Mouse (Mus musculus) embryonic facial prominence, embryonic 11.5 days (tissue): ENCODE measurements at regions not wholly inside any gene's neighbourhood (a gene's known extent, or its start where the extent isn't known, plus 50 kb on each side); places are given as distances from the start of the nearest gene placed in this dataset.
A peak's percentile ranks its signal among the peaks of the same experiment; 100 is the strongest.

ENCODE experiments used
- ATAC-seq: fragments of 200-750 bp; cut with Nextera tagmentation; replicated peaks from 2 replicates; pipeline ENCODE4 v1.8.0; 2017; ENCODE audit warnings: low read depth; ENCODE audit not compliant: insufficient number of reproducible peaks, low FRiP score, low TSS enrichment
- DNase-seq: peaks from one replicate; pipeline ENCODE4 v3.0.0-alpha.2; 2015; ENCODE audit warnings: low spot score
- H3K27ac ChIP-seq: fragments of 300-500 bp; sonication (generic); replicated peaks from 2 replicates; pipeline ENCODE4 v1.5.1; 2014; ENCODE audit warnings: mild to moderate bottlenecking, low read depth, low read length, control low read depth
- H3K27me3 ChIP-seq: fragments of 300-500 bp; sonication (generic); 2 replicates; pipeline ENCODE4 v1.6.1; 2014; ENCODE audit warnings: mild to moderate bottlenecking, low read length, moderate library complexity, mixed read lengths; ENCODE audit not compliant: control insufficient read depth, insufficient read depth
- H3K36me3 ChIP-seq: fragments of 300-500 bp; sonication (generic); replicated peaks from 2 replicates; pipeline ENCODE4 v1.6.1; 2014; ENCODE audit warnings: low read depth, mild to moderate bottlenecking, low read length, moderate library complexity, mixed read lengths; ENCODE audit not compliant: control insufficient read depth, insufficient read depth
- H3K4me1 ChIP-seq: fragments of 300-500 bp; sonication (generic); 2 replicates; pipeline ENCODE4 v1.6.1; 2014; ENCODE audit warnings: low read length, mixed read lengths; ENCODE audit not compliant: control insufficient read depth, insufficient read depth
- H3K4me2 ChIP-seq: fragments of 300-500 bp; sonication (generic); 2 replicates; pipeline ENCODE4 v1.6.1; 2014; ENCODE audit warnings: low read depth, mild to moderate bottlenecking, control low read depth, low read length, moderate library complexity
- H3K4me3 ChIP-seq: fragments of 300-500 bp; sonication (generic); 2 replicates; pipeline ENCODE4 v1.5.1; 2014; ENCODE audit warnings: low read depth, low read length, control low read depth
- H3K9ac ChIP-seq: fragments of 300-500 bp; sonication (generic); replicated peaks from 2 replicates; pipeline ENCODE4 v1.6.1; 2014; ENCODE audit warnings: mild to moderate bottlenecking, control low read depth, low read length
- H3K9me3 ChIP-seq: fragments of 300-500 bp; sonication (generic); replicated peaks from 2 replicates; pipeline ENCODE4 v1.6.1; 2016; ENCODE audit warnings: mild to moderate bottlenecking, low read length, inconsistent platforms, mixed read lengths; ENCODE audit not compliant: control insufficient read depth
- WGBS: fragments of 180-500 bp; shearing (Covaris S2); extraction: QIAGEN DNeasy Blood & Tissue Kit; methylation state at CpG from one replicate; pipeline ENCODE4 v1.1.7; 2014; 5-methylcytosine and 5-hydroxymethylcytosine counted together

- Histone ChIP-seq H3K9ac (no peak overlapping the region), H3K27ac (no peak overlapping the region), H3K4me2 (no peak overlapping the region), H3K9me3 (no peaks in the 10 kb centered on the region), H3K4me1 (no peaks in the 10 kb centered on the region), H3K36me3 (no peaks in the 10 kb centered on the region), H3K4me3 (no peak overlapping the region), H3K27me3 (no peaks in the 10 kb centered on the region)
- ATAC-seq, result no peak
- 88% methylated on average over 8 of the region's 8 CpGs for WGBS
- DNase-seq, result no peak
Measured at GRCm38 (mm10) chr4:97509576-97509975, 263.0 kb upstream of the Nfia start.

GRCm38 (mm10) chr4:97505734-97506133 lies 266.8 kb upstream of the Nfia start:
- no peaks in the 10 kb centered on the region for H3K27me3 ChIP-seq
- H3K4me2 ChIP-seq, result no peak overlapping the region
- DNase-seq (no peak), ATAC-seq (no peak)
- H3K9me3 ChIP-seq, result no peaks in the 10 kb centered on the region
- H3K9ac ChIP-seq, result no peak overlapping the region
- no peak overlapping the region for H3K4me3 ChIP-seq
- no peak overlapping the region for H3K27ac ChIP-seq
- no peaks in the 10 kb centered on the region for H3K4me1 ChIP-seq
- 90% methylated on average over 1 of the region's 1 CpGs for WGBS
- no peaks in the 10 kb centered on the region for H3K36me3 ChIP-seq

DNA sequence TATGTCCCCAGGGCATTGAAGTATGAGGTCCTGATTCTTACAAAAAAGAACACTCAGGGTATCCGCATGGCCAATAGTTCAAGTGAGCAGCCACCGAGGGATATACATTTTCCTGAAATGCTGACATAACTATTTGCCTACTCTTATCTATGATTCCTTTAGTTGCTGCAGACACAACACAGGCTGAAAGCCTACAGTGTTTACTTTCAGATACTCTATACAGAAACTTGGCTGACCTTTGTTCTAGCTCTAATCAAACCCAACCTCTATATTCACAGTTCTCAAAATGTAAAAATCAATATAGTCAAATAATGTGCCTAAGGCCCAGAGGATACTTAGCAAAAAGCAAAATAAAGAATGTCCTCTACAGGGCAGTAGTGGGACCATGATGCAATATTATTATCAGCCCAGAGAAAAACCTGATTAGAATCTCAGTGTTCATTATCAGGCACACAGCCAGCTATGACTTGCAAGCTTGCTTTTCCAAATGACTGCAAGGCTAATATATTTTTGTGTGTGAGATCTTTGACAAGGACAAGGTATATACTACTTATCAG lies 281.2 kb upstream of the Nfia start:
- H3K4me3 ChIP-seq, result no peak overlapping the region
- H3K27ac ChIP-seq, result no peak overlapping the region
- no peaks in the 10 kb centered on the region for H3K9me3 ChIP-seq
- H3K4me1 ChIP-seq, result no peaks in the 10 kb centered on the region
- 83% methylated on average over 2 of the region's 2 CpGs for WGBS
- no peak overlapping the region for H3K4me2 ChIP-seq
- H3K36me3 ChIP-seq, result no peaks in the 10 kb centered on the region
- ATAC-seq (no peak), DNase-seq (no peak)
- H3K27me3 ChIP-seq, result no peaks in the 10 kb centered on the region
- H3K9ac ChIP-seq, result no peak overlapping the region

GRCm38 (mm10) chr4:97486354-97486753 lies 286.2 kb upstream of the Nfia start:
- no peak for DNase-seq
- Histone ChIP-seq H3K27me3 (no peaks in the 10 kb centered on the region), H3K27ac (no peak overlapping the region), H3K9ac (no peak overlapping the region), H3K9me3 (no peaks in the 10 kb centered on the region), H3K4me1 (no peaks in the 10 kb centered on the region), H3K36me3 (no peaks in the 10 kb centered on the region), H3K4me2 (no peak overlapping the region), H3K4me3 (no peak overlapping the region)
- WGBS, result 52% methylated on average over 10 of the region's 10 CpGs
- no peak for ATAC-seq

DNA sequence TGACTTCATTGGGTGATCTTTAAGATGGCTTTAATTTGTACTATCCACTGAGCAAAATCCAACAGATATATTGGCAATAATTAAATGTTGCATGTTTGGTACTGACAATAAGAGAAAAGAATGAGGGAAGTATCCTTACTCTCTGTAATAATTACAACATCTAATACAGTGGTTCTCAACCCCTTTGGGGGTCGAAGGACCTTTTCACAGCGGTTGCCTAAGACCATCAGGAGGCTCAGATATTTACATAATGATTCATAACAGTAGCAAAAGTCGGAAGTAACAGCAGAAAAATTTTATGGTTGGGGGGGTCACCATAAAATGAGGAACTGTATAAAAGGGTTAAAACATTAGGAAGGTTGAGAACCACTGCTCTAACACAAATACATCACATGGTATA lies 287.3 kb upstream of the Nfia start:
- Histone ChIP-seq H3K4me2 (no peak overlapping the region), H3K36me3 (no peaks in the 10 kb centered on the region), H3K4me3 (no peak overlapping the region), H3K9me3 (no peaks in the 10 kb centered on the region), H3K27ac (no peak overlapping the region), H3K4me1 (no peaks in the 10 kb centered on the region), H3K27me3 (no peaks in the 10 kb centered on the region), H3K9ac (no peak overlapping the region)
- ATAC-seq (no peak), DNase-seq (no peak)
- 88% methylated on average over 3 of the region's 3 CpGs for WGBS

- H3K27ac ChIP-seq, result 0 out of 2 replicates have a peak overlapping the region, but pooled peaks have one; percentile 43
Measured at GRCm38 (mm10) chr4:97482701-97483246, 289.8 kb upstream of the Nfia start.

DNA sequence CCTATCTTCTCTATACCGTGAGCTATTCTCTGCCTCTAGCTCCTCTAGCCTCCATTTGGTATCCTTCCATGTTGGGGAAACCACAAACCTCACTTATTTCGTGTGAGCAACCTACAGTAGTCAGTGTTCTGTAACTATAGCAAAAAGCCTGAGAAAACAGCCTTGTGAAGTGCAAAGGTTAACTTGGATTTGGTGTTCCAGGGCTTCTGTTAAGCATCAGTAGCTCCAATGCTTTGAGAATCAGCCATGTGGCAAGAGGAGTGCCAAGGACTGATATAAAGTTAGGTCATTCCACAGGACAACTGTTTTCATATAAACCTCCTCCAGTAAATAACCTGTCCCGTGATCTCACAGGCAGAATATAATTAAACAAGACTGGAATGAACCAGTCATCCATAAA lies 290.7 kb upstream of the Nfia start:
- Histone ChIP-seq H3K27me3 (no peaks in the 10 kb centered on the region), H3K27ac (peak overlapping the region; percentile 4; the same call in 1 of the 2 replicates), H3K4me3 (no peak overlapping the region), H3K9ac (no peak overlapping the region), H3K9me3 (no peaks in the 10 kb centered on the region), H3K4me2 (no peak overlapping the region), H3K36me3 (no peaks in the 10 kb centered on the region), H3K4me1 (no peaks in the 10 kb centered on the region; the same call in 1 of the 2 replicates)
- WGBS, result 92% methylated on average over 3 of the region's 3 CpGs
- ATAC-seq (no peak), DNase-seq (no peak)

More at GRCm38 (mm10) chr4:97482701-97483246, 289.8 kb upstream of the Nfia start:
- no peak overlapping the region for H3K4me2 ChIP-seq
- H3K9me3 ChIP-seq, result no peaks in the 10 kb centered on the region
- no peak overlapping the region for H3K4me3 ChIP-seq
- DNase-seq, result peak; percentile 74
- 30% methylated on average over 10 of the region's 10 CpGs for WGBS
- H3K4me1 ChIP-seq, result no peaks in the 10 kb centered on the region
- ATAC-seq, result peak; percentile 69
- H3K36me3 ChIP-seq, result no peaks in the 10 kb centered on the region
- H3K27me3 ChIP-seq, result no peaks in the 10 kb centered on the region
- H3K9ac ChIP-seq, result no peak overlapping the region

GRCm38 (mm10) chr4:97476571-97477190 lies 293.7 kb upstream of the Gm10192 start:
- no peak overlapping the region for H3K4me2 ChIP-seq
- H3K4me1 ChIP-seq, result no peaks in the 10 kb centered on the region; the same call in 1 of the 2 replicates
- no peak overlapping the region for H3K9ac ChIP-seq
- peak; percentile 99 for ATAC-seq
- H3K36me3 ChIP-seq, result no peaks in the 10 kb centered on the region
- no peak overlapping the region for H3K4me3 ChIP-seq
- peak; percentile 87 for DNase-seq
- WGBS, result 6% methylated on average over 3 of the region's 3 CpGs
- peak overlapping the region; percentile 48; the same call in 1 of the 2 replicates for H3K27ac ChIP-seq
- no peaks in the 10 kb centered on the region for H3K27me3 ChIP-seq
- no peaks in the 10 kb centered on the region for H3K9me3 ChIP-seq
